Mouse (Mus musculus): Measurements from ENCODE around the gene Gm48552. TPM values are rescaled to one million over a fixed set of nuclear protein-coding genes. Genes with fewer than 3 reads are reported as not detected.

Gene Gm48552
- polyA plus RNA-seq, 1 experiment from 2014 or later = 1.0 TPM

DNA sequence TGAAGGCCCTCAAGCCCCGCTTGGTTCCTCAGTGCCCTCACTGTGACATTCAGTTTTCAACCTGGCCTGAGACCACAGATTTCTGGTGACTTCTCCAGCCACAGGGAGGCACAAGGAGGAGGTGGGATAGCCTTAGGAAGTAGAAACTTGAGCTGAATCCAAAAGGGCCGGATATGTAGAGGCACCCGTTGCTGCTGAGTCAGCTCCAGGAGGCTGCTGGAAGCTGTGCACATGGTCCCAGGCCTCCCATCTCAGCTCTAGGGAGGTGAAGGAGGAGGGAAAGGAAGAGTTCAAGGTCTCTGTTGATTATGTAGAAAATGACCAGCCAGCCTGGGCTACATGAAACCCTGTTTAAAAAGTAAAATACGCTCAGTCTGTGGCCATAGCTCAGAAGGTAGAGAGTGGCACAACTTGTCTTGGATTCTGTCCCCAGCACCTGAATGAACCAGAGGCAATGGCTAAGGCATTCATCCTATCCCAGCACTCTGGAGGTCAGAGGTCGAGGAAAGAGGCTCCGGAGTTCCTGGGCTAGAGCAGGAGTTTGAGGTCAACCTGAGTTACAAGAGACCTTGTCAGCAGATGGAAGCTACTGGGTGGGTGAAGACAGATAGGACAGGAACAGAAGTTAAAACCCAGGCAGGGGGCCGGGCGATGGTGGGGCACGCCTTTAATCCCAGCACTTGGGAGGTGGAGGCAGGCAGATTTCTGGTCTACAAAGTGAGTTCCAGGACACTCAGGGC lies 33.9 kb upstream of the Gm48552 start:
- Histone ChIP-seq H3K27me3 (ENCODE audit: insufficient read depth, poor library complexity, severe bottlenecking) (peaks cover 35% of the 10 kb centered on the region), H3K4me3 (no peak overlapping the region), H3K27ac (no peak overlapping the region), H3K4me1 (replicated peaks) (peaks cover 55% of the 10 kb centered on the region), H3K36me3 (0 out of 2 replicates have a peak, but pooled peaks cover 1% of the 10 kb centered on the region), H3K9me3 (no peaks in the 10 kb centered on the region)
- WGBS = 66% methylated on average over 9 of the region's 9 CpGs
- no peak for DNase-seq (ENCODE audit: low spot score)

DNA sequence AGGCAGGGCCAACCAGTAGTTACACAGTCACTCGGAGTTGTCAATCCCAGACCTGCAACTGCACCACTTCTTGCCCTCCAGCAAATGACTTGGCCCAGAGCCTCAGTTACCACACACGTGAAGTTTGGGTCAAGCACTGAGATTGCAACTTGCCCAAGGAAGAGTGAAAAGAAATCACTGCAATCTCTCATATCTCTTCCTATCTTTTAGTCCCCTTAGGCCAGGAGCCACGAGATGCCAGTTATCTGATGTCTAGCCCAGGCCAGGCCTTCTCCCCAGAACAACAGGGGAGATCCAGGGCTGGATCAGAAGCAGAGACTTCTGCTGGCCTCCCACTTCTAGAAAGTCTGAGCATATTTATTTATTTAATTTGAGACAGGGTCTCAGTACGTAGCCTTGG lies 33.3 kb upstream of the Gm48552 start:
- Histone ChIP-seq H3K4me1 (replicated peaks) (peaks cover 60% of the 10 kb centered on the region), H3K36me3 (0 out of 2 replicates have a peak, but pooled peaks cover 5% of the 10 kb centered on the region), H3K27me3 (ENCODE audit: insufficient read depth, poor library complexity, severe bottlenecking) (peaks cover 36% of the 10 kb centered on the region), H3K9me3 (no peaks in the 10 kb centered on the region), H3K27ac (no peak overlapping the region), H3K4me3 (0 out of 2 replicates have a peak overlapping the region, but pooled peaks have one; percentile 9)
- WGBS = 78% methylated on average over 4 of the region's 4 CpGs
- no peak for DNase-seq (ENCODE audit: low spot score)

DNA sequence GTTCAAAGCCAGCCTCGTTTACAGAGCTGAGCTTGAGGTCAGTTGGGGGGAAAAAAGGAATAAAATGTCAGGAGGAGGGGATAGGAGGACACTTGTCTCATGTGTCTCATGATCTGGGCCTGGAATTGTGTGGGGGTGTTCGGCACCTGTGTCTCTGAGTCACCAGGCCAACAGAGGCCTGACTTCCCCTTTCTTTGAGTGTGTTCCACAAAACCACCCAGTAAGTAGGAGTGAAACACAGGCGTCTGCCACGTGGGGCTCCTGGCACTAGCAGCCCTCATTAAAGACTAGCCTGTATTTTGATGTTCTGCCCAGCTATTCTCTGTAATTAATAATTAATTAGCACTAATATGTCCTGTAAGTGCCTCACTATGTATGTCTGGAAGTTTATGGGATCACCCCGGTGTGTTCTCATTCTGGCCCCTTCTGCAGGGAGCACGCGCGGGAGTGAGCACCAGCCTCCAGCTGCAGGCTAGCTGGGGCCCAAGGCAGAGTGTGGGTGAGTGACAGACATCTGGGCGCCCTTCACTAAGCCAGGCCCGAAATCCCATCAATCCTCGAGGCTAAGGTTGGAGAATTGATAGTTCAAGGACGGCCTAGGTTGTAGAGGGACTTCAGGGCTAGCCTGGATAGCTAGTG lies 32.3 kb upstream of the Gm48552 start:
- H3K27ac ChIP-seq = peak overlapping the region; percentile 46; the same call in 1 of the 2 replicates
- peaks cover 12% of the 10 kb centered on the region; the same call in 1 of the 2 replicates for H3K36me3 ChIP-seq
- H3K4me1 ChIP-seq (replicated peaks) = peaks cover 63% of the 10 kb centered on the region
- H3K4me3 ChIP-seq = peak overlapping the region; percentile 69
- no peak for DNase-seq (ENCODE audit: low spot score)
- peaks cover 41% of the 10 kb centered on the region for H3K27me3 ChIP-seq (ENCODE audit: insufficient read depth, poor library complexity, severe bottlenecking)
- WGBS = 60% methylated on average over 12 of the region's 12 CpGs
- H3K9me3 ChIP-seq = no peaks in the 10 kb centered on the region

DNA sequence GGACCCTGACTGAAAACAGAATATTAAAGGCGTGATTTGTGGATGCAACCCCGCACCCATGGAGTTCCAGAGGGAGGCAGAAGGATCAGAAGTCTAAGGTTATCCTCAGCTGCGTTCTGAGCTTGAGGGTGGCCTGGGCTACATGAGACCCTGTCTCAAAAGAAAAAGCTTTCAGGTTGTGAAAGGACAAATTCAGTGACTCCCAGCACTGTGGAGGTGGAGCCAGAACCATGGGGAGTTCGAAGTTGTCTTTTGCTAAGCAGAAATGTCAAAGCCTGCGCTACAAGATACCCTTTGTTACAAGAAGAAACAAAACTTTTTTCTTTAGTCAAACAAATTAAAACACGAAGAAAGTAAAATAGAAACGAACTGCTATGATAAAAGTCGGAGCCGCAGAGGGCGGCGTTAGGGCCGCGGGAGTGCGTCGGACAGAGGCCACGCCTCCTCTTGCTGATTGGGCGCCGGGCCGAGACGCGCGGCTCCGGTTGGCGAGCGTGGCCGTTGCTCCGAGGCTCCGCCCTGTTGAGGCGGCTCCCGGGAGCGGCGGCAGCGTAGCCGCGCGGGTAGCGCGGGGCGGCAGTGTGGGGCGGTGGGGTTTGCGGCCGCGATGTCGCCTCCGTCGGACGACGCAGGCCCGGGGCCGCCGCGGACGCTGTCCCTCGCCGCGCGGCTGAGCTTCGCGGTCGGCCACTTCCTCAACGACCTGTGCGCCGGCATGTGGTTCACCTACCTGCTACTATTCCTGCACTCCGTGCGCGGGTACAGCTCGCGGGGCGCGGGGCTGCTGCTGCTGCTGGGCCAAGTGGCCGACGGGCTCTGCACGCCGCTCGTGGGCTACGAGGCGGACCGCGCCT lies 31.6 kb upstream of the Gm48552 start, which contains the start of gene Mfsd12:
Gene Mfsd12 (plus strand): TSS at position 501 of the 854 bp plus-strand sequence.
- Histone ChIP-seq H3K4me1 (replicated peaks) (peaks cover 70% of the 10 kb centered on the region), H3K4me3 (peak within 1 kb of the TSS; percentile 69), H3K36me3 (peaks cover 19% of the 10 kb centered on the region), H3K27me3 (ENCODE audit: insufficient read depth, poor library complexity, severe bottlenecking) (peaks cover 48% of the 10 kb centered on the region), H3K27ac (peak within 1 kb of the TSS; percentile 87), H3K9me3 (no peaks in the 10 kb centered on the region)
- 1% methylated on average over 79 of the region's 79 CpGs for WGBS
- peak; percentile 88 for DNase-seq (ENCODE audit: low spot score)

DNA sequence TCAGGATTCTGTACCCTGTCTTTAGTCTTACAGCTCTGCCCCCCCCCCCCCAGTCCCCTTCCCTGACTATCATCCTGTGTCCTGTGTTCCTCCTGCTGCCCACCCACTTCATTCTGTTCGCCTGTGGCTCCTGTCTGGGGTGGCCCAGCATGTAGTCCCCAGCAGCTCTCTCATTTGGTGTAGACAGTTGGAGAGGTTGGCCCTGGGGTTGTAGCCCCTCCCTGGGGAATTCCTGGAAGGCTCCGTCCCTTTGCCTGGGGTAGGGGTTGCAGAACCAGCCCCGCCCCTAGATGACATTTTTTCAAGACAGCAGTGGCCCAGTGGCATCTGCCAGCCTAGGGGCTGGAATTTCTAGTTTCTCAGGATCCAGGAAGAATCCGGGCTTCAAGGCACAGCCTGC lies 30.6 kb upstream of the Gm48552 start:
- DNase-seq (ENCODE audit: low spot score) = no peak
- H3K4me3 ChIP-seq = peak overlapping the region; percentile 69
- peaks cover 58% of the 10 kb centered on the region for H3K27me3 ChIP-seq (ENCODE audit: insufficient read depth, poor library complexity, severe bottlenecking)
- H3K9me3 ChIP-seq = no peaks in the 10 kb centered on the region
- WGBS = 29% methylated on average over 4 of the region's 4 CpGs
- peak overlapping the region; percentile 87; the same call in 1 of the 2 replicates for H3K27ac ChIP-seq
- H3K36me3 ChIP-seq = peaks cover 28% of the 10 kb centered on the region
- peaks cover 80% of the 10 kb centered on the region for H3K4me1 ChIP-seq (replicated peaks)

DNA sequence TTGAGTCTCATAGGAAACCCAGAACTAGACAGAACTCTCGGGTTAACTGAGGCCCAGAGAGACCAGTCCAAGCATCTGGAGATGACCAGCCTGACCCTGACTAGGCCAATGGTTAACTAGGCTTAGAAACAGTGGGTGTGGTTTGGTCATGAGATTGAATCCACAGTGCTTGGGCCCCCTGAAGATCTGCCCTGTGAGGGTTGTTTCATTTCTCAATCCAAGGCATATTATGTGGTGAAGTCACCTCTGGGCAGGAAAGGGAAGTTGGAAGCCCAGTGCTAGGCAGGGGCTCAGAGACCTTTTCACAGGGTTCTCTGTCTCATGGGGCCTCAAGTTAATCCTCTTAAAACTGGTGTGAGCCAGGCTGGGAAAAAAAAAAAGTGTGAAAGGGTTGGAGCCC lies 30.0 kb upstream of the Gm48552 start:
- Histone ChIP-seq H3K4me1 (replicated peaks) (peaks cover 86% of the 10 kb centered on the region), H3K9me3 (no peaks in the 10 kb centered on the region), H3K27ac (no peak overlapping the region), H3K27me3 (ENCODE audit: insufficient read depth, poor library complexity, severe bottlenecking) (peaks cover 65% of the 10 kb centered on the region), H3K4me3 (peak overlapping the region; percentile 69; the same call in 1 of the 2 replicates), H3K36me3 (peaks cover 28% of the 10 kb centered on the region)
- WGBS = 65% methylated on average over 1 of the region's 1 CpGs
- no peak for DNase-seq (ENCODE audit: low spot score)

DNA sequence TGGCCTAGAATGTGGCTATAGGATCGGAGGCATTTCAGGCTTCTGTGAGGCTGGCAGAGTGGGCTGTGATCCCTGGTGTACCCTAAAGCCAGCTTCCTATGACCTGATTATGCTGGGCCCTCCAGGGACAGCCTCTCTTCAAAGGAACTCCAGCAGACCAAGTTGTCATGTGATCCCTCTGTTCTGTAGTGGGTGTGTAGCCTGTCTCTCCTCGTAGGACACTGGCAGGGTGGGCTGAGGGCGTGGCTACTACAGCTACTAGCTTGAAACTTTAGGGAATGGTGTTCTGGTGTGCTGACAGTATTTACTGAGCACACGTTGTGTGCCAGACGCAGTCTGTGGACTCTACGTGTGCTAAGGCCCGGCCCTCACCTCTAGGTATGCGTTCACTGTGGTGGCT lies 28.1 kb upstream of the Gm48552 start:
- Histone ChIP-seq H3K4me1 (replicated peaks) (peaks cover 95% of the 10 kb centered on the region), H3K4me3 (no peak overlapping the region), H3K9me3 (no peaks in the 10 kb centered on the region), H3K36me3 (peaks cover 28% of the 10 kb centered on the region), H3K27me3 (ENCODE audit: insufficient read depth, poor library complexity, severe bottlenecking) (peaks cover 76% of the 10 kb centered on the region), H3K27ac (no peak overlapping the region; the same call in 1 of the 2 replicates)
- 71% methylated on average over 8 of the region's 8 CpGs for WGBS
- no peak for DNase-seq (ENCODE audit: low spot score)

DNA sequence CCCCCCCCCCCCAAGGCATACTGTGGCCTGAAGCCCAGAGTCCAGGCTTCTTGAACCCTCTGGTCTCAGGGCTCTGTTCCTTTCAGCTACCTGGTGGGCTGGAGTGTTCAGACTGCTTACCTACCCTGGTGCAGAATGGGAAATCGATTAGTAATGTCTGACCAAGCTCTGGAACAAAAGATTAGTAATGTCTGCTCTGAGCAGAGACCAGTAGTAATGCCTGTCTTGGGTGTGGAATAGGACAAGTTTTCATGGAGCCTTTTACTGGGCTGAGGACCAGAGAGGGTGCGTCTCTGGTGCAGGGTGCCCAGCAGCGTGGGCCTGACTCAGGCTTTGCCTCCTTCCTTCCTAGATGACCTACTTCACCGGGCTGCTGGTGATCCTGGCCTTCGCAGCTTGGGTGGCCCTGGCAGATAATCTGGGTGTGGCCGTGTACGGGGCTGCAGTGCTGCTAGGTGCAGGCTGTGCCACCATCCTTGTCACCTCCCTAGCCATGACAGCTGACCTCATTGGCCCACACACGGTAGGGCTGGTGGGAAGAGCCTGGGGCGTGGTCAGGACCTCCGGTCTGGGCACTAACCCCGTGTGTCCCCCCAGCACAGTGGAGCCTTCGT lies 26.4 kb upstream of the Gm48552 start:
- no peak for DNase-seq (ENCODE audit: low spot score)
- Histone ChIP-seq H3K36me3 (peaks cover 44% of the 10 kb centered on the region), H3K27ac (peak overlapping the region; percentile 80), H3K9me3 (no peaks in the 10 kb centered on the region), H3K4me3 (no peak overlapping the region), H3K27me3 (ENCODE audit: insufficient read depth, poor library complexity, severe bottlenecking) (peaks cover 65% of the 10 kb centered on the region), H3K4me1 (replicated peaks) (peaks cover 100% of the 10 kb centered on the region)
- WGBS = 81% methylated on average over 12 of the region's 12 CpGs

DNA sequence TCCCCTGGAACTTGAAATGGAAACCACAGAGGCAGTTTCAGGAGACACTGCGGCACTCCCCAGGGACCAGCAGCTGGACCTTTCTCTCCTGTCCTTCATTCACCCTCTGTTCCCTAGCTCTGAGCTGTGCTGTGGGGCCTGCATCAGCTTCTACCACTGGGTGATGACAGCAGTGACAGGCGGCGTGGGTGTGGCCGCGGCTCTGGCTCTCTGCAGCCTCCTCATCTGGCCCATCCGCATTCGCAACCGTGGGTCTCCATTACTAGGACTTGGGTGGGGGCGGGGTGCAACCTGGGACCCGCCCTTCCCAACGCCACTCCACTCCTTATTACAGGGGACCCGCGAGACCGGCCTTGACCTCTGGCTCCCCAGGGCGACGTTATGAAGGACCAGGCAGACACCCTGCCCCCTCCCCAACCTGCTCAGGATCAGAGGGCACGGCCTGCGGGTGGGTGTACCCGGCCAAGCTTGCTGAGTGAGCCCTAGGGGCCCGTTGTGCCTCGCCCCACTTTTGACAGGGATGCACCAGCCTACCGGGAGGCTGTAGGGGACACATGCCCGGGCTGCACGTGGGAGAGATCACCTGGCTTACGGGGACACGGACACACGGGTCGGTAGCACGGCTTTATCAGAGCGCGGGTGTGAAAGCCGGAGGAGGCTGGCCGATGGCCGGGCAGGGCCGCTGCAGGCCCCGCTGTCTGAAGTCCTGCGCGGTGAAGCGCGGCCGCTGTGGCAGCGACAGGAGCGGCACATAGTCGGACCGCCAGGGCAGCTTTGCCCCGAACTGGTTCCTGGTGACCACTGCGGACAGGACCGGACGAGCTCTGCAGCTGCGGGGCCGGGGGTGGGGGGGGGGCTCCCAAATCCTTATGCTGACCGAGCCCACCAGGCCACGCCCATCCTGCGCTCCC lies 25.1 kb upstream of the Gm48552 start:
- no peak for DNase-seq (ENCODE audit: low spot score)
- Histone ChIP-seq H3K27me3 (ENCODE audit: insufficient read depth, poor library complexity, severe bottlenecking) (peaks cover 54% of the 10 kb centered on the region), H3K4me3 (peak overlapping the region; percentile 49), H3K27ac (peak overlapping the region; percentile 80), H3K4me1 (replicated peaks) (peaks cover 99% of the 10 kb centered on the region), H3K9me3 (no peaks in the 10 kb centered on the region), H3K36me3 (peaks cover 56% of the 10 kb centered on the region)
- 7% methylated on average over 54 of the region's 54 CpGs for WGBS

DNA sequence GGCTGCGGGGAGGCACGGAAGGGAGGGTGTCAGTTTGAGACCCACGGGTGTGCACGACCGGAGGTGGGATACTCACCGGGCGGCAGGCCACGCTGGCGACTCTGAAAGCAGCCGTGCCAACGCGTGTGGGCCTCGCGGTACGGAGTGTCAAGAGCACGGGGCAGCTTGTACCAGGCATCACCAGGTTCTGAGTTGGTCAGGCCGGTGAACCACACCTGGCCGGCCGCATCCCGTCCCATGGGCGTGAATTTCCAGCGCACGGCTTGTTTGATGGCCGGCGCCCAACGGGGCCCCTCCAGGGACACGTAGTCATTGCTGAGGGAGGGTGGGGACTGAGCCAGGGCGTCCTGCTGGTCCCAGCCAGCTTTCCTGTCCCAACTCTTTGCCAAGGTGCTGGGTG lies 24.1 kb upstream of the Gm48552 start:
- WGBS = 12% methylated on average over 28 of the region's 28 CpGs
- peaks cover 89% of the 10 kb centered on the region for H3K4me1 ChIP-seq (replicated peaks)
- peak overlapping the region; percentile 70; the same call in 1 of the 2 replicates for H3K27ac ChIP-seq
- DNase-seq (ENCODE audit: low spot score) = no peak
- H3K4me3 ChIP-seq = peak overlapping the region; percentile 49
- peaks cover 66% of the 10 kb centered on the region for H3K36me3 ChIP-seq
- peaks cover 48% of the 10 kb centered on the region for H3K27me3 ChIP-seq (ENCODE audit: insufficient read depth, poor library complexity, severe bottlenecking)
- H3K9me3 ChIP-seq = no peaks in the 10 kb centered on the region

DNA sequence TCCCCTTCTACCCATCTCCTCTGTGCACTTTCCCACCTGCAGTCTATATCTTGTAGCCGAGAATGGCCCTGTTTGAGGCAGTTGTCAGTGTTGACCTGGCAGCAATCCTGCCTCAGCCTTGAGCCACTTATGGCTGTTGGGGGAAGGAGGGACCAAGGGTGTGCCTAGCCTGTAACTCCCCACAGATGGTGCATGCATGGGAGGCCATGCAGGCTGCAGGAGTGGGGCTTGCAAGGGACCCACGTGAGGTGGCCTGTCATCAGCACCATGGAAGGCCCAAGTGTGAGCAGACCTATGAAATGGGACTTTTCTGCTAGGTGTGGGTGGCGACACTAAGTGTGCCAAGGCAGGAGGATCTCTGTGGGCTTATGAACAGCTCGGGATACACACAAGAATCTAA lies 23.7 kb upstream of the Gm48552 start:
- Histone ChIP-seq H3K4me1 (replicated peaks) (peaks cover 85% of the 10 kb centered on the region), H3K4me3 (peak overlapping the region; percentile 49)
- WGBS = 40% methylated on average over 4 of the region's 4 CpGs

More for the DNA sequence above, 23.7 kb upstream of the Gm48552 start:
- Histone ChIP-seq H3K27me3 (ENCODE audit: insufficient read depth, poor library complexity, severe bottlenecking) (peaks cover 44% of the 10 kb centered on the region), H3K36me3 (peaks cover 67% of the 10 kb centered on the region), H3K27ac (peak overlapping the region; percentile 70), H3K9me3 (no peaks in the 10 kb centered on the region)
- no peak for DNase-seq (ENCODE audit: low spot score)

Data from hindbrain, embryonic 10.5 days (tissue).